Mouse (Mus musculus): ENCODE results near the gene Nog. TPM values are rescaled to one million over a fixed set of nuclear protein-coding genes. Genes with fewer than 3 reads are reported as not detected.

Gene Nog
- polyA plus RNA-seq, 1 experiment from 2014 or later: 1.9 TPM

GRCm38 (mm10) chr11:89299116-89299783 is 2.9 kb downstream of the Nog start:
- H3K9ac ChIP-seq (ENCODE audit: low read depth, low read length): peak overlapping the region; percentile 61

GRCm38 (mm10) chr11:89298285-89299010 is 3.7 kb downstream of the Nog start:
- Histone ChIP-seq H3K27ac (ENCODE audit: low read depth, low read length) (peak overlapping the region; percentile 73), H3K9me3 (replicated peaks; ENCODE audit: control insufficient read depth, low read length) (no peaks in the 10 kb centered on the region), H3K27me3 (ENCODE audit: control insufficient read depth, insufficient read depth, low read length) (peaks cover 20% of the 10 kb centered on the region), H3K36me3 (ENCODE audit: control insufficient read depth, insufficient read depth, low read length) (no peaks in the 10 kb centered on the region), H3K4me3 (ENCODE audit: low read depth, low read length) (peak overlapping the region; percentile 48), H3K9ac (ENCODE audit: low read depth, low read length) (peak overlapping the region; percentile 66), H3K4me2 (peak overlapping the region; percentile 76), H3K4me1 (ENCODE audit: control insufficient read depth, insufficient read depth, low read length) (peaks cover 10% of the 10 kb centered on the region)
- 1% methylated on average over 44 of the region's 51 CpGs for WGBS (ENCODE audit: insufficient replicate concordance)
- peak; percentile 66 for ATAC-seq (replicated peaks; ENCODE audit: insufficient number of reproducible peaks, low FRiP score, low TSS enrichment)

More at GRCm38 (mm10) chr11:89299116-89299783, 2.9 kb downstream of the Nog start:
- Histone ChIP-seq H3K9me3 (replicated peaks; ENCODE audit: control insufficient read depth, low read length) (no peaks in the 10 kb centered on the region), H3K27me3 (ENCODE audit: control insufficient read depth, insufficient read depth, low read length) (peaks cover 20% of the 10 kb centered on the region), H3K4me3 (ENCODE audit: low read depth, low read length) (peak overlapping the region; percentile 48), H3K4me2 (peak overlapping the region; percentile 76), H3K36me3 (ENCODE audit: control insufficient read depth, insufficient read depth, low read length) (no peaks in the 10 kb centered on the region), H3K4me1 (ENCODE audit: control insufficient read depth, insufficient read depth, low read length) (peaks cover 10% of the 10 kb centered on the region), H3K27ac (ENCODE audit: low read depth, low read length) (peak overlapping the region; percentile 73)
- WGBS (ENCODE audit: insufficient replicate concordance): under 1% methylated on average over 29 of the region's 36 CpGs
- 0 out of 2 replicates have a peak, but pooled peaks have one; percentile 7 for ATAC-seq (replicated peaks; ENCODE audit: insufficient number of reproducible peaks, low FRiP score, low TSS enrichment)

DNA sequence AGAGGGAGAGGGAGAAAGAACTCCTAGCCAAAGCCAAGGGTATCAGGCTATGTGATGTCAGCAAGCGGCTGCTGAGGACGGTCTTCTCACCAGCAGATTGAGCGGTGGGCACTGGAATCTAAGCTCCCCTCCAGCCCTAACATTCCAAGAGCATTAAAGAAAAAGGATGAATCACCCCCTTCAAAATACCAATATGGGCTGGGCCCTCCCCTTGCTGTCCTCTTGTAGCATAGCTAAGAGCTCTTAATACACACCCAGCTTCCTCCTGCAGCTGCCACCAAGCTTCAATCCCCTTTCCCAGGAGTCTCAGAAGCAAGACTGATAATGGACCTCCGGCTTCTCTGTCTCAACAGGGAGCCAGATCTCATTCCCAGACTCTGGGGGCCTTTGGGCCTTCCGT is 4.6 kb downstream of the Nog start:
- H3K27me3 ChIP-seq (ENCODE audit: control insufficient read depth, insufficient read depth, low read length): peaks cover 20% of the 10 kb centered on the region
- H3K27ac ChIP-seq (ENCODE audit: low read depth, low read length): peak overlapping the region; percentile 73
- peaks cover 10% of the 10 kb centered on the region for H3K4me1 ChIP-seq (ENCODE audit: control insufficient read depth, insufficient read depth, low read length)
- ATAC-seq (replicated peaks; ENCODE audit: insufficient number of reproducible peaks, low FRiP score, low TSS enrichment): no peak
- WGBS (ENCODE audit: insufficient replicate concordance): 24% methylated on average over 5 of the region's 5 CpGs
- peak overlapping the region; percentile 66 for H3K9ac ChIP-seq (ENCODE audit: low read depth, low read length)
- H3K36me3 ChIP-seq (ENCODE audit: control insufficient read depth, insufficient read depth, low read length): no peaks in the 10 kb centered on the region
- H3K9me3 ChIP-seq (replicated peaks; ENCODE audit: control insufficient read depth, low read length): no peaks in the 10 kb centered on the region
- H3K4me2 ChIP-seq: peak overlapping the region; percentile 76
- peak overlapping the region; percentile 48 for H3K4me3 ChIP-seq (ENCODE audit: low read depth, low read length)

GRCm38 (mm10) chr11:89269809-89270361 is 32.2 kb downstream of the Nog start:
- no peaks in the 10 kb centered on the region for H3K9me3 ChIP-seq (replicated peaks; ENCODE audit: control insufficient read depth, low read length)
- no peaks in the 10 kb centered on the region for H3K4me1 ChIP-seq (ENCODE audit: control insufficient read depth, insufficient read depth, low read length)
- no peak overlapping the region for H3K27ac ChIP-seq (ENCODE audit: low read depth, low read length)
- 80% methylated on average over 13 of the region's 13 CpGs for WGBS (ENCODE audit: insufficient replicate concordance)
- H3K36me3 ChIP-seq (ENCODE audit: control insufficient read depth, insufficient read depth, low read length): no peaks in the 10 kb centered on the region
- no peak for ATAC-seq (replicated peaks; ENCODE audit: insufficient number of reproducible peaks, low FRiP score, low TSS enrichment)
- H3K27me3 ChIP-seq (ENCODE audit: control insufficient read depth, insufficient read depth, low read length): no peaks in the 10 kb centered on the region
- H3K4me2 ChIP-seq: no peak overlapping the region
- H3K4me3 ChIP-seq (ENCODE audit: low read depth, low read length): no peak overlapping the region
- H3K9ac ChIP-seq (ENCODE audit: low read depth, low read length): no peak overlapping the region

DNA sequence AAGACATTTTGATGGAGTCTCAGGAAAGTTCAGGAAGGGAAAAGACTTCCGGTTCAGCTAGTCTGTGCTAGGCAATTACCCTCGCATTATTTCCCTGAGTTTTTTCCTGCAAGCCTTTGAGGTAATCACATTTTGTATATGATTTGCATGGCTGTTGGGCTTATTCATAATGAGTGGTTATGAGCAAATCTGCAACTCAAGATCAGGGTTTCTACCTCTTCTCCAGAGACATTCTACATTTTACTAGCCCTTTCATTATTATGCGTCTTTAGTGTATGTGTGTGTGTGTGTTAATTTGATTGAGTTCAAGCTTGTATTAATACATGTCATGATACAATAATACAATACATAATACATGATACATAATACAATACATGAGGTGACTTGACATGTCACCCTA is 34.6 kb downstream of the Nog start:
- H3K9ac ChIP-seq (ENCODE audit: low read depth, low read length): no peak overlapping the region
- no peaks in the 10 kb centered on the region for H3K36me3 ChIP-seq (ENCODE audit: control insufficient read depth, insufficient read depth, low read length)
- H3K27me3 ChIP-seq (ENCODE audit: control insufficient read depth, insufficient read depth, low read length): no peaks in the 10 kb centered on the region
- 91% methylated on average over 3 of the region's 3 CpGs for WGBS (ENCODE audit: insufficient replicate concordance)
- H3K9me3 ChIP-seq (replicated peaks; ENCODE audit: control insufficient read depth, low read length): no peaks in the 10 kb centered on the region
- no peak for ATAC-seq (replicated peaks; ENCODE audit: insufficient number of reproducible peaks, low FRiP score, low TSS enrichment)
- no peak overlapping the region for H3K4me2 ChIP-seq
- no peak overlapping the region for H3K4me3 ChIP-seq (ENCODE audit: low read depth, low read length)
- no peak overlapping the region for H3K27ac ChIP-seq (ENCODE audit: low read depth, low read length)
- peaks cover 5% of the 10 kb centered on the region for H3K4me1 ChIP-seq (ENCODE audit: control insufficient read depth, insufficient read depth, low read length)

DNA sequence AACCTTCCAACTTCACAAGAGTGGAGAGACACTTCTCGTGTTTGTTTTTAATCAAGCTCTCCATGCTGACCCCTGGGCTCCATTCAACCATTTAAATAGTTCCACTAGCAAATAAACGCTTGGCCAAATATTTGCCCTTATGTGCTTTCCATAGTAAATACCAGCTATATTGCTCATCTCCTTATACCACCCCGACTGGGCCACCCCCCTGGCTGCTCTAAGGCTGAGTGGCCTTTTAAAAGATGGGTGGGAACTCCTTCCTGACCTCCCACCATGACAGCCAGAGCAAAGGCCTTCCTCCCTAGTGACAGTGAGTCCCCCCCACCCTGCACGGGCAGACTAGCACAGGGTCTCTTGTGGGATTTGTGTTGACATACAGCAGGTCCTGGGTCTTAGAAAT is 37.1 kb downstream of the Nog start:
- no peaks in the 10 kb centered on the region for H3K9me3 ChIP-seq (replicated peaks; ENCODE audit: control insufficient read depth, low read length)
- H3K4me3 ChIP-seq (ENCODE audit: low read depth, low read length): no peak overlapping the region
- H3K36me3 ChIP-seq (ENCODE audit: control insufficient read depth, insufficient read depth, low read length): no peaks in the 10 kb centered on the region
- 55% methylated on average over 4 of the region's 4 CpGs for WGBS (ENCODE audit: insufficient replicate concordance)
- H3K9ac ChIP-seq (ENCODE audit: low read depth, low read length): no peak overlapping the region
- no peak overlapping the region for H3K27ac ChIP-seq (ENCODE audit: low read depth, low read length)
- H3K4me1 ChIP-seq (ENCODE audit: control insufficient read depth, insufficient read depth, low read length): peaks cover 5% of the 10 kb centered on the region
- no peak for ATAC-seq (replicated peaks; ENCODE audit: insufficient number of reproducible peaks, low FRiP score, low TSS enrichment)
- no peak overlapping the region for H3K4me2 ChIP-seq
- H3K27me3 ChIP-seq (ENCODE audit: control insufficient read depth, insufficient read depth, low read length): no peaks in the 10 kb centered on the region

DNA sequence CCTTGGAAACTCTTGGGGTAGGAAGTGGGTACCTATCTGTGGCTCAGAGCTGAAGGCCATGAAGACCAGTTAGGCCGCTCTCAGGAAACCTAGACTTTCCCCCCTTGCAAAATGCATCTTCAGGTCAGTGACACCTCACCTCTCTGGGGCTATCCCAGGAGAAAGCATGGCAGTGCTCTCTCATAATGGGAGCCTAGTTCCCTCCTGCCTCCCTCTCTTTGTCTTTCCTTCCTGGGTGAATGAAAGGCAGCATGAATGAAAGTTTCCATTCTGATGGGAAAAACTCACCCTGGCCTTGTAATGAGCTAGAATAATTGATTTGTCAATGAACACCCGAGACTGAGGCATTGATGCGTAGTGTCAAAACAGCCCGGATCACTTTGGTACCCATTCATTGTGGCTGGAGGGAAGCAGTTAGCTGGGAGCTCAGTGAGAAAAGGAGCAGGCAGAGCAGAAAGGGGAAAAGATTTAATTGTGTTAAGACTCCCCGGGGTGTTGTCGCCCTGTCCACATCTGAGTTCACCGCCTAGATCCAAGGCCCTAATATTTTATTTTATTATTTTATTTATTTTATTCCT is 42.7 kb downstream of the Nog start:
- WGBS (ENCODE audit: insufficient replicate concordance): 86% methylated on average over 7 of the region's 7 CpGs
- Histone ChIP-seq H3K9me3 (replicated peaks; ENCODE audit: control insufficient read depth, low read length) (no peaks in the 10 kb centered on the region), H3K27ac (ENCODE audit: low read depth, low read length) (no peak overlapping the region), H3K36me3 (ENCODE audit: control insufficient read depth, insufficient read depth, low read length) (no peaks in the 10 kb centered on the region), H3K27me3 (ENCODE audit: control insufficient read depth, insufficient read depth, low read length) (no peaks in the 10 kb centered on the region), H3K4me2 (no peak overlapping the region), H3K9ac (ENCODE audit: low read depth, low read length) (no peak overlapping the region), H3K4me3 (ENCODE audit: low read depth, low read length) (no peak overlapping the region), H3K4me1 (ENCODE audit: control insufficient read depth, insufficient read depth, low read length) (peaks cover 5% of the 10 kb centered on the region)
- no peak for ATAC-seq (replicated peaks; ENCODE audit: insufficient number of reproducible peaks, low FRiP score, low TSS enrichment)

GRCm38 (mm10) chr11:89257893-89258292 is 44.2 kb downstream of the Nog start:
- Histone ChIP-seq H3K4me3 (ENCODE audit: low read depth, low read length) (no peak overlapping the region), H3K9ac (ENCODE audit: low read depth, low read length) (no peak overlapping the region), H3K36me3 (ENCODE audit: control insufficient read depth, insufficient read depth, low read length) (no peaks in the 10 kb centered on the region), H3K27me3 (ENCODE audit: control insufficient read depth, insufficient read depth, low read length) (no peaks in the 10 kb centered on the region), H3K4me2 (no peak overlapping the region), H3K27ac (ENCODE audit: low read depth, low read length) (no peak overlapping the region), H3K9me3 (replicated peaks; ENCODE audit: control insufficient read depth, low read length) (no peaks in the 10 kb centered on the region), H3K4me1 (ENCODE audit: control insufficient read depth, insufficient read depth, low read length) (peaks cover 8% of the 10 kb centered on the region)
- ATAC-seq (replicated peaks; ENCODE audit: insufficient number of reproducible peaks, low FRiP score, low TSS enrichment): no peak
- WGBS (ENCODE audit: insufficient replicate concordance): 29% methylated on average over 2 of the region's 2 CpGs

Measured in heart, embryonic 11.5 days (tissue).